Mouse (Mus musculus) T-cell, adult 66 days (primary cell): ENCODE measurements around the gene Cplx3. TPM values are rescaled to one million over a fixed set of nuclear protein-coding genes. Genes with fewer than 3 reads are reported as not detected.

ENCODE experiments used
- total RNA-seq, 2 experiments: library from RNA; stranded (reverse); gene quantifications; 3 replicates in 1 of 2; 4 replicates in 1 of 2; pipeline ENCODE4 v1.2.4; 2023

Gene Cplx3
- total RNA-seq: under 1 TPM; 0.38 to 0.50 TPM

DNA sequence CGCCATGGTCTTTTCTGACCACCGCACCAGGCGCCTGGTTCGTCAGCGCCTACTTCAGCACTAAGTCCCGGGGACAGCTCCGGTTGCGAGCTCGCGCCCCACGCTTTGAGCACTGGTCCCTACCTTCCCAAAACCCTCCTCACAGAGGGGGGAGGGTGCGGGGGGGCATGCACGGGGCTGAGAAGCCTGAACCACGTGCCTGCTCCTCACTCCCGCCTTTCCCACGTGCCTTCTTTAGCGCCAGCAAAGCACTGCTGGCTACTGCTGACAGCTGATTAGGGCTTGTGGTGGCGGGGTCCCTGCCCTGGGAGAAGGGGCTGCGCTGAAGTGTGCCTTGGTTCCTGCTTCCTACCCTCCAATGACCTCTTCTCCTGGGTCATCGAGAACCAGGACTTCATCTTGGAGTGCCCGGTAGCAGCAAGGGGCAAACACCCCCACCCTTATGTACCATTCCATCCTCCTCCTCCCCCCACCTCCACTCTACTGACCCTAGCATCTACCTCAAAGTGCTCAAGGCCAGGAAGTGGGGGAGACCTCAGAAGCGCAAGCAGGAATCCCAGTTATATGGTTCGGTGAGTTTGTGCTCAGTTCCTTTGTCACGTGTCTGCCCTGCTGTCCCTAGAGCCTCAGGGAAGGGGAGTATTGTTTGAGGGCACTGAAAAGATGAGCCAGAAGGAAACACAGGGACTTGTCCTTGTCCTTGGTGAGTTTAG, at the start of gene Cplx3:
TSS of gene Cplx3 (minus strand) at position 143 of the 713 bp plus-strand sequence.

GRCm38 (mm10) chr9:57653283-57653682, 47.2 kb upstream of the Cplx3 start, which contains the start of gene Csk:
Gene Csk, minus strand, starts transcription at chr9:57653631.

GRCm38 (mm10) chr9:57620674-57621073, 14.6 kb upstream of the Cplx3 start, which contains the start of gene Lman1l:
Gene Lman1l, minus strand, starts transcription at chr9:57620774.

DNA sequence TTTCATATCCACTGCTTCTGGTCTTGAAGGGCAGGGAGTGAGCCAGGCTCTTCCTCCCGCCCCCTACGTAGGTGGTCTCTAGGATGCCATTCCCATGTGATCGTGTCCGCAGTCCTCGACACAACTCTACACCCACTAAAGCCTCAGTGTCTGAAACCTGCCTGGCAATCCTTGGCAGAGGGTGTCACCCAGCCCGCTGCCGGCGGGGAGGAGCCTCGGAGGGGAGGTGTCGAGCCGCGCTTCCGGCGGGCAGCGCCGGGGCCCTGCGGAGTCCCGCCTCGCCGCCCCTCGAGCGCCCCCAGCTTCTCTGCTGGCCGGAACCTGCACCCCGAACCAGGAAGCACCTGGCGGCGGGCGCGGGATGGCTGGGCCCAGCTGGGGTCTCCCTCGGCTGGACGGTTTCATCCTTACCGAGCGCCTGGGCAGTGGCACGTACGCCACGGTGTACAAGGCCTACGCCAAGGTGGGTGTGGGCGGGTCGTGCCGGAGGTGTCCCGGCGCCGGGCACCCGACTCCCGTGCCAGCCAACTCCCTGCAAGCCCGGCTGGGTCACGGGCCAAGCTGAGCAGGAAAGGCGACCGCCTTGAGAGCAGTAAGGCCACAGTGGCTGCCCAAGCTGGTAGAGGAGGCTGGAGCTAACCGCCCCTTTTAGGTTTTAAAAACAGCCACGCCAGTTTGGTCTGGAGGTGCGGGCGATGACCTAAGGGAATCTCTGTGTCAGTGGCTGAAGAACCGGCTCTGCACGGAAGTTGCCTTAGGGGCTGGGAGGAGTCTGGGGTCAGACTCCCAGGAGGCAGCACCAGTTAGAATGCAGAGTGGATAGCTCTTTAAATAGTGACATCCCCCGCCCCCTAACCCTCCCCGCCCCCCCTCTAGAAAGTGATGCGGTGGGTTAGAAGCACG, 16.6 kb downstream of the Cplx3 start, which contains the start of gene Ulk3:
TSS of gene Ulk3 (plus strand) at position 229 of the 903 bp plus-strand sequence.

GRCm38 (mm10) chr9:57560861-57561710, 45.0 kb downstream of the Cplx3 start, which contains the start of gene Scamp2:
Gene Scamp2, plus strand, starts transcription at chr9:57560943.

DNA sequence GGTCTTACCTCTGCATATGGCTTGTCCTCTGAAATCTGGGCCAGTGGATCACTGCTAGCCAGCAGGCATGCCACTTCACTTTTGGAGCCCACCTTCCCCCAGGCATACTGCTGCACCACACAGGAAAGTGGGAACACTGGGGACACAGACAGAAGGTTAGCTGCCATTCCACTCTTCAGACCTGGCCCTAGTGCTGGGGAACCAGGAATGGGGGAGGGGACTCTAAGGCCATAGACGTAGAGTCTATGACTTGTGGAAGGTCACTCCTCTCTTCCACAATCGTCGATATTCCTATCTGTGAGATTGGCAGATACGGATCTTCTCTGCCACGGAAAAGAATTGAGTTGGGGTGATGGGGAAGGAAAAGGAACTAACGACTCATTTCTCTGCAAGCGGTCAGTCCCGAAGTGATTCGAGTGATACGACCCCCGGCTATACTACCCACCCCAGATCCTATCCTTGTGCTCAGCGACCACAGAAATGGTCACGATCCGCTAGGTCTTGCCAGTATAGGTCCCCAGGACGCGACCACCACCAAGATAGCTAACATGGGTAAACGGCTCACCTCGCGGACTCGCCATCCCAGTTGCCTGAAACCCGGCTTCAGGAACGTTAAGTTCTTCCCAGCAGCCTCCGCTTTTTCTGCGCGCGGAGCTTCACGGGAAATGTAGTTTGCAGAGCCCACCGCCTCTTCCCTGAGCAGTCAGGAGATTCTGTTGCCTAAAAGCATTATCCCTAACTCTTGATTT, 53.8 kb downstream of the Cplx3 start, which contains the start of gene Mpi:
TSS of gene Mpi (minus strand) at position 625 of the 749 bp plus-strand sequence.

Other genes with a start within 250 kb of the Cplx3 start
- 10 to 100 TPM; 54.9 to 63.1 TPM for gene Ppcdc, start 166.2 kb downstream of the Cplx3 start, total RNA-seq
- gene Scamp5, start 138.2 kb downstream of the Cplx3 start, total RNA-seq: under 1 TPM in 1 of 2 experiments, not detected in 1; 0.47 TPM
- gene Rpp25, start 102.3 kb downstream of the Cplx3 start, total RNA-seq: not detected
- 100 to 1,000 TPM in 1 of 2 experiments, 10 to 100 TPM in 1; 87.5 to 109 TPM for gene Cox5a, start 85.0 kb downstream of the Cplx3 start, total RNA-seq
- gene Fam219b, start 68.8 kb downstream of the Cplx3 start, total RNA-seq: 10 to 100 TPM; 17.1 to 19.7 TPM
- 10 to 100 TPM; 11.5 to 15.4 TPM for gene Mpi, start 53.5 kb downstream of the Cplx3 start, total RNA-seq
- gene Scamp2, start 45.3 kb downstream of the Cplx3 start, total RNA-seq: 10 to 100 TPM; 57.5 to 62.3 TPM
- gene Ulk3, start 16.8 kb downstream of the Cplx3 start, total RNA-seq: 10 to 100 TPM; 75.2 to 79.6 TPM
- gene Lman1l, start 14.5 kb upstream of the Cplx3 start, total RNA-seq: 1 to 10 TPM; 1.8 to 4.1 TPM
- 100 to 1,000 TPM; 332 to 355 TPM for gene Csk, start 47.4 kb upstream of the Cplx3 start, total RNA-seq
- not detected for gene Cyp1a2, start 77.4 kb upstream of the Cplx3 start, total RNA-seq
- under 1 TPM in 1 of 2 experiments, not detected in 1; 0.20 TPM for gene Cyp1a1, start 81.6 kb upstream of the Cplx3 start, total RNA-seq
- 10 to 100 TPM; 22.4 to 22.9 TPM for gene Edc3, start 102.3 kb upstream of the Cplx3 start, total RNA-seq
- gene Clk3, start 159.6 kb upstream of the Cplx3 start, total RNA-seq: 100 to 1,000 TPM; 187 to 199 TPM
- gene Arid3b, start 230.5 kb upstream of the Cplx3 start, total RNA-seq: 10 to 100 TPM; 75.8 to 88.6 TPM